Mouse (Mus musculus) liver (tissue): ENCODE results near the gene Zmynd8.
A peak's percentile ranks its signal among the peaks of the same experiment; 100 is the strongest.

Experiments used
- DNase-seq: peaks from one replicate; pipeline ENCODE4 v3.0.0-alpha.2; 2020; ENCODE audit warnings: mixed read lengths

Zmynd8 gene

DNA sequence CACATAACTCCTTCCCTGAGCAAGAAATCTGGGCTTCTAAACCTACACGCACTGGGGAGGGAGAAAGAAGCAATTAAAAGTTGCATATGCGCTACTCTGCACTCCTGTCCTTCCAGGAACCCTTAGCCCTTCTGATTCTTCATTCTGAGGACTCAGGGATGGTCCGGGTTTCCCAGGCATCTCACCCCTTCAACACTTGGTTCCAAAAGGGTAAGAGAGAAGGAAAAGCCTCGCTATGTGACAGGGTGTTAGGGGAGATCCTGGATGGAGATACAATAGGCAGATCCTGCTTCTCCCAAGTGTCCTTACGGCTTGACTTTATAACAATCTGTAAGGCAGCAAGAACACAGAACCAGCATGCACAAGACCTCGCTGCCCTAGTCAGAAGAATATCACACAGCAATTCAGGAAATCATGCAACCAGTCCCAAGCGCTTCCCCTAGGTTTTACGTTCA is 19.9 kb downstream of the Zmynd8 start:
- DNase-seq = no peak

DNA sequence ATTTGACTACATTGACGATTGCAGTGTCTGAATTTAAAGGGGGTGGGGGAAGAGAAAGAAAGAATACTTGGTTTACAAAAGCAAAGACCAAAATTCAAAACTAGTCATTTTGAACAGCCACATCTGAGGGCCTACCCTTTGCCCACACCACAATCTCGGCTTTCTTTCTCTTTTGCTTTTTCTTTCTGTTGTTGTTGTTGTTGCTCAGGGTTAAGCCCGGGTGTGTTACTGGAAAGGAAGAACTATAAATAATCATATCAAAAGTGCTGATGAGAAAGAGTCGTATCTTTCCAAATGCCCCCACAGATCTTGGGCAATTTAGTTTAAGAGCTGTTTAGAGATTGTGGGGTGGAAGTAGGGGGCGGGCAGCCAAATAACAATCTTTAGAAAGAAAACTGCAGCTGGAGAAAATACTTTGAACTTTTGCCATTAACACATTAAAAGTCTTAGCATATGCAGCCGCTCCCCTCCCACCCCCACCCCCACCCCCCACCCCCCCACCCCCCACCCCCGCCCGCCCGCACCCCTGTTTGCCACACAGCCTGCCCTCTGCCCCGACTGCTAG is 20.7 kb downstream of the Zmynd8 start:
- DNase-seq = no peak

DNA sequence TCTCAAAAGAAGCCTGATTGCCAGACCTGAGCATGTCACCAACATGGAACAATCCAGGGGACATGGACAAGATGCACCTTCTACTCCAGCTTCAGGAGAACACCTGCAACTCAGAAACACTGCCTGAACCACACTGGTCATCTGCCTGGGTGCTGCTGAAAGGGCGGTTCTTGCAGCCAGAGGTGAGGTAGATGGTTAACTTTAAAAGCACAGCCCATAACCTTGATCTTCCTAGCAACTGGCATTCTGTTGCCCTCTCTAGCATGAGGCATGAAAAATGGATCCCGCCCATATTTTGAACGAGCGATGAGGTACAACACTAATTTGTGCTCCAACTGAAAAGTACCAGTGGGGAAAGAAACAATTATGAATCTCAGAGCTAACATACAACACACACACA is 21.6 kb downstream of the Zmynd8 start:
- DNase-seq = no peak

DNA sequence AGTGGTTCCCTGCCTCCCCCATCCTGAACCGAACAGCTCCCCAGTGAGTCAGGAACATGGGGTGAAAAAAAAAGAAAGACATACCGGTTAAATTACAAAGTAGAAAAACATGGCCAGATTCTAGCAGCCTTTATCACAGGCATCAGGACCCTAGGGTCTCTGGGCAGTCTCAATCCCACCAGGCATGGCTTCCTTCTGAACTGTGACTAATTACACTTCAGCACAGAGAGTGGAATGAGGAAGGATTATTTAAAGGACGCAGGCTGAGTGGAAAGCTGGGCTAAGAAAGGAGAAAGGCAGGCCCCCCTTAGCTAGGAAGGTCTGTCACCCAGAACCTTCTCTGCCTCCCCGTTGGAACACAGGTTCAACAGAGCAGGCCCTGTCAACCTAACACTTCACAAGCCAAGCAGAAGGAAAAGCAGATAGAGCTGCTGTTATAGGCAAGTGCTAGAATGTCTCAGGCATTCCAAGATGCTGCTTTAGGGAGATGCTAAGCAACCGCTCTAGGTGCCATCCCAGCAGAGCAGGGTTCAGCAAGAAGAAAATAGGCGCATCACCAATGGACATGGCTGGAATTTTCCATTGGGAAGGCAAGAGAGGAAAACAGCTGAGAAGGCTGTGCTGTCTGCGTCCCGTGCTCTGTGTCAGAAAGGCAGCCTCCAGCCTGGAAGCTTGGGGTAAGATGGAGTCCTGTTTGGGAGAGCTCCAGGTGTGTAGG is 22.5 kb downstream of the Zmynd8 start:
- DNase-seq = no peak

DNA sequence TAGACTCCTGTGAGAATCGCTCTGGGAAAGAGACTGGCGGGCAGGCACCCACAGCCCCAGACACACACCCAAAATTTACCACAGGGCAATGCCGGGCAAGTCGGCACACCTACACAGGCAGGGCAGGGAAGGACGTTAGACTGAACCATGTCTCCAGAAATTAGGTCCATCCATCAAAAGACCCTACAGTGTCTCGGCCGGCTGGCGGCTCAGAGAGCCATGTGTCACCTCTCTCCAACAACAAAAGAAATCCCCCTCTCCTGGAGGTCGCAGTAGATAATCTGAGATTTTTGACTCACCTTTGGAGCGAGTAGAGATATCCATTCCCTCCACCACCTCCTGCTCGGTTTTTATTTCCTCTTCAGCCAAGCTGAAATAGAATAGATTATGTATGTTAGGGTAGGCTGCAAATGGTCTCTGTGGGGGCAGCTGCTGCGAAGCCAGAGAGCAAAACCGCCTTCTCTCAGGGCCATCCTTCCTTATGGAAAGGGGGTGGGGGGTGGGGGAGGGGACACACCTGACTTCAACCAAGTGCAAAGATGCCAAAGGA is 23.3 kb downstream of the Zmynd8 start:
- no peak for DNase-seq

DNA sequence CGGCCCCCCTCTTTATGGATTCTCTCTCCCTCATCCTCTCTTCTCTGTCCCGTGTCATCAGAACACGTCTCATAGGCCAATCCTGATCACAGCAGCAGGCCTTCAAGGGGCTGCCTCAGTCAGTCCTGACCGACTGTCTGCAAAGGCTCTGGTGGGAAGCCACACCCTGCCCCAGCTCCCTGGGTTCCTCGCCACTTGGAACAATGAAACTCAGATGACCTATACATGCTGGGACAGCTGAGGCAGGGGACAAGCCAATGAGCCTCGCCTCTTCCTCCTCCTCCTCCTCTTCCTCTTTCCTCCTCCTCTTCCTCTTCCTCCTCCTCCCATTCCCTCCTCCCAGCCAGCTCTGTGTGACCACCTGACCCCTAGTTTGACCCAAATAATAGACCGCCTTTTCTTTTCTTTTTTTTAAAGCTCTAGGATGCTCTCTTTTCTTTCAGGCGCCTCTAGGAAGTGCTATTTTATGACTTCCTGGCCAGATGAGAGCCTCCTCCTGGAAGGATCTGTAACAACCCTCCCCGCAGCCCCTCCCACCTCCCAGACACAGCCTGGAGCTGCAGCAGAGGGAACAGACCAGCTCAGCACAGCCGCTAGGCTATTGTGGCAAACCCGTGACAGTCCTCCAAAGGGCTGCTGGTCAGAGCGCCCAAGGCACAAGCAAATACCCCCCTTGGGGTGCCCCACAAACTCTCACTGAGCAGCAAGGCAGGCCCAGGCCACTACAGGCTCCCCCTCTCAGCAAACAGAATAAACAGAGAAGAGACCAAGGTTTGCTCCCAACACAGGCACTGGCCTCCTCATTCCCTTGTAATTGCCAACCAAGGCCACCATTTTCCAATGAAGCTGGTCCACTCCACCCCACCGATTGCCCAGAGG is 24.1 kb downstream of the Zmynd8 start:
- DNase-seq = peak; percentile 62

DNA sequence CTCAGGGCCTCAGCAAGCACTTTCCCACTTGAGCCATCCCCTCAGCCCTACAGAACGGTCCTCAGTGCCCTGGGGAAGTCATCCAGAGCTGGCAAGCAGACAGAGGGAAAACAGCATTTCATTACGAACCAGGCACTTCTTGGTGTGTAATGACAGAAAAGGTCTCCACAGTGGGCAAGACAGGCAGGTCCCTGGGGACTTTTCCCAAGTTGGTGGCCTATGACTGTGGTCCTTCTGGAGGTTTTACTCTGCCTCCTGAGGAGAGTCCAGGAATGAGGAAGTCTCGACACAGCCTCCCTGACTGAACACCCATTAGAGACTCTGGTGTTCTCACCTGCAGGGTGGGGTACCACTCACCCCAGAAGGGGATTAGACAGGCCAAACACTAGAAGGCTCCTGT is 25.0 kb downstream of the Zmynd8 start:
- no peak for DNase-seq

DNA sequence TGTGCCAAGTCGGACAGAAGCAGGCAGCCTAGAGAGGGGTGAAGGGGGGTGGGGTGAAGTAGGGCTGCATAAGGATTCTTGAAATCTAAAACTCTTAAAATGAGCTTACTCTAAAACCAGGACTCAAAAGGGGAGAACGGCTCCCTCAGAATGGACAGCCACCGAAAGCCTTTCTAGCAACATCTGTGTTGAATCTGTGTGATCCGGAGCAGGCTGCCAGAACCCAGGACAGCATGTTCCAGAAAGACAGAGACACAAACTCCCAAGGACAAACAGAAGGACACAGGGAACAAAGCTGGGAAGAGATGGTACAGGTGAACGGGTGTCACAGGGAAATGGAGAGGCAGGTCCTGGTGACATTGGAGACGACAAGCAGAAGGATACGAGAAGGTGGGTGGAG is 25.6 kb downstream of the Zmynd8 start:
- DNase-seq = no peak

DNA sequence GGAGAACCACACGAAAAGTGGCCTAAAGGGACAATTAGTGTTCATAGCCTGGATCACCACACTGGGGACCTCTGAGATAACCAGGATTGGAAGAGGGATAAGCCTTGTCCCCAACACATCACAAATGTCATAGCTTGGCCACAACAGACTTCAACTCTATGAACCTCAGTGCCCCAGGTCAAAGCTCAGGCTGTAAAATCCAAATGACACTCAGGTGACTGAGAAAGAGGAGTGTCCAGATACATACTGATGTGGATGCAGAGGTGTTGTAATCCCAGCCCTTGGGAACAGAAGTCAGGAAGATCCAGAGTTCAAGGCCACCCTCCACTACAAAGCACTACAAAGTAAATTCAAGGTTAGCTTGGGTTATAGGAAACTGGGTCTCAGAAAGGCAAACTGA is 29.6 kb downstream of the Zmynd8 start:
- no peak for DNase-seq

DNA sequence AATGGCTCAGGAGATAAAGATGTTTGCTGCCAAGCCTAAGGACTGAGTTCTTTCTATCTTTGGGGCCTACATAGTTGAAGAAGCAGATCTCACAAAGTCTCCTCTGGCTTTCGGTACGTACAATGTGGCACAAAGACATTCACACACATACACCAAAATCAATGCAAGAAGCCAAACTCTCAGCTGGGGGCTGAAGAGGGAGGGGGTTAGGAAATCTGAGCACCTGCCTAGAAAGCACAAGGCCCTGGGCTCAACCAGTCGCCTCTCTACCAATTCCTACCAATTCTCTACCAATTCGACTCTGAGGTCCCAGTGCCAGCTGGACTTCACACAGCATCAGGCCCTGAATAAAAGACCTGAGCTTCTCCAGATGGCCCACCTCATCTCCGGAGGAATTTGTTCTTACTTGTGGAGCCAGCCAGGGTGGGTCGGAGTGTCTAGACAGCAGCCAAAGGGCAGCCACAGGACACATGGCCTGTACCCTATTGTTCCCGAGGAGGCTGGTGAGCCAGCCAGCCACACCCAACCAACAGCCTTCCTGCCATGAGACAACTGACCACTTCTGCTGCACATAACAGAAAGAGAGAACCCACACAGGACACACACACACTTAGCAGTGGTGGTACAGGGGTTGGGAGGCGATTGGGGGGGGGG is 30.2 kb downstream of the Zmynd8 start:
- DNase-seq = no peak

DNA sequence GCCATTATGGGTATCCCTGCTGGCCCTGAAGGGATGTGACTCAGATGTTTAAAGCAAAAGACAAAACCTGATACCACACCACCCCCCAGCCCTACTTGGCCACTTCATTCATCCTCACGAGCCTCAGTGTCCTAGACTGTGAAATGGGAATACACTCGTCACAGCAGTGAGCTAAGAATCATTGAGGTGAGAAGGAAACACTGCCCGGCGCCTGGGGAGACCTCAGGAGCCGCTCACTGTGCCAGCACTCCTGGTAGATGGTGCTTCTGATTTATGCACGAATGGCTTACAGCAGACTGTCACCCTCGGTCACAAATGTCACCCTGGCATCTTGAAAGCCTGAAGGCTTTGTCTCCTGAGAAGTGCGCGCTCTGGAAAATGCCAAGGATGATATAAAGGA is 31.3 kb downstream of the Zmynd8 start:
- no peak for DNase-seq

DNA sequence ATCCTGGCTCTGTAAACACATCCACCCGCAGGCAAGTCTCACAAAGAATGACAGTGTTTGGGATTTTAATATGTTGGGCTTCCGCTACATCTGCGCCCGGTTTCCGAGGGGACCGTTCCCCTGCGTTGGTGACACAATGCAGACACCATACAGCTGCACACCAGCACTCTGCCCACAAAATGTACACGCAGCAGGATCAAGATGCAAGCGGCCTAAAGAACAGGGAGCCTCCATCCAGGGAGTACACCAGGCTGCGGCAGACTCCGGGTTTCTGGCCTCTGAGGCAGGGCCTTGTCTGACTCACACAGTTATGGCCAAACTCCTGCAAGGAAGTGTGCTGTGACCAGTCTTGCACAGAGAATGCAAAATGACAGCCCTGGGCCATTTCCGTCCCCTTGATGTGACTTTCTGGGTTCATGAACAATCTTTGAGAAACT is 31.8 kb downstream of the Zmynd8 start:
- DNase-seq = no peak

DNA sequence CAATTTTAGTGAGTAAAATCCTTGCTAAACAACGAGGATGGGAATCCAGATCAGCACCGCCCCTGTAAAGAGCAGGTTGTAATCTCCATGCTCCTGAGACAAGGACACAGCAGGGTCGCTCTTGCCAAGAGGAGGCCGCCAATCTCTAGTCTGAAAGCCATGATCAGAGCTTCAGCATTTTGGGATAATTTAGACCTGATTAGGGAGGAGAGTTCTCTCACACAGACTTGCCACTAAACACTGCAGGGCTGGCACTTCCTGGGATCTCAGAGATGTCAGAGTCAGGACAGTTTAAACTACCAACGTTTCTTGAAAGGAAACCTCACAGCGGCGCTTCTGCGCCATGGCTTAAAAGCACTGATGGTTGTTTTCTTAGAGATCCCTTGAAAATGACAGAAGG is 32.4 kb downstream of the Zmynd8 start:
- no peak for DNase-seq

DNA sequence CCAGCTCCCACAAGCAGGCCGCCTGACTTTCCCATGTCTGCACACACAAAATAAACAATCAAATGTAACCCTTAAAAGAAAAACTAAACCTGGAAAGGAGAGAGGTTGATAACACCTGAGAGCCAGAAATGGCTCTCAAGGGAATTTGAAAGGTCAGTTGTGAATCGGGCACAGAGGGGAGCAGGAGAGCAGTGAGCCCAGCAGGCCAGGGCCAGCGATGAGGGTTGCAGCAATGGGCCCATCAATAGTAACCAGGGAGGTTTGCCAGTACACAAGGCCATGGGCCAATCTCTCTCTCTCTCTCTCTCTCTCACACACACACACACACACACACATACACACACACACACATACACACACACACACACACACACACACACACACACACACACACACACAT is 34.0 kb downstream of the Zmynd8 start:
- DNase-seq = no peak

DNA sequence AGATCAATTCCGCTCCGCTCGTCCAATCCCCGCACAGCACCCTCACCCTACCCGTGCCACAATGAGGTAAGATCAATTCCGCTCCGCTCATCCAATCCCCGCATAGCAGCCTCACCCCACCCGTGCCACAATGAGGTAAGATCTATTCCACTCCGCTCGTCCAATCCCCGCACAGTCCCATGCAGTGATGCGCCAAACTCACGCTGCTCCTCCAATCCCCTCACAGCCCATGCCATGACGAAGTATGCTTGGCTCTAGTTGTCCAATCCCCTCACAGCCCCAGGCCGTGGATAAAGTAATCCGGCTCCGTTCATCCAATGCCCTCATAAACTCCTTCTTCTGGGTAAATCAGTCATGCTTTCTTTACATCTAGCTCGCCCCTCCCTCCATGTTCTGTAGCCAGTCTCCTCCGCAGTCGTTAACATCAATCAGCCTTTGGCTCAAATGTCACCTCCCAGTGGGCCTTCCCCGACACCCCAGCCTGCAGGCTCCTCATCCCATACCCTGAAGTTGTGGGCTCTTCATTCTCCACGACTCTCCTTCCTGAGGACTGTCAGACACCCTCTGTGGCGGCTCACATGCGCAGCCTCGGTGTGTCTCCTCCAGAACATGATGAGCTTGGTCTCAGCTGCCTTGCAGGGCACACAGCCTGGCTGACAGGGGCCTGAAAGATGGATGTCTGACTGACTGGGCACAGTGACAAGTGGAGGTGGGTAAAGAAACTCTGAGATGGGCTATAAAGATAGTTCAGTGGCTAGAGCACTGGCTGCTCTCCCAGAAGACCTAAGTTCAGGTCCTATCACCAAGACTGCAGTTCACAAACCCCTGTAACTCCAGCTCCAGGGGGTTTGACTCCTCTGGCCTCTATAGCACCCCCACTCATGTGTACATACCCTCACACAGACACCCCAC is 36.9 kb downstream of the Zmynd8 start:
- DNase-seq = no peak

DNA sequence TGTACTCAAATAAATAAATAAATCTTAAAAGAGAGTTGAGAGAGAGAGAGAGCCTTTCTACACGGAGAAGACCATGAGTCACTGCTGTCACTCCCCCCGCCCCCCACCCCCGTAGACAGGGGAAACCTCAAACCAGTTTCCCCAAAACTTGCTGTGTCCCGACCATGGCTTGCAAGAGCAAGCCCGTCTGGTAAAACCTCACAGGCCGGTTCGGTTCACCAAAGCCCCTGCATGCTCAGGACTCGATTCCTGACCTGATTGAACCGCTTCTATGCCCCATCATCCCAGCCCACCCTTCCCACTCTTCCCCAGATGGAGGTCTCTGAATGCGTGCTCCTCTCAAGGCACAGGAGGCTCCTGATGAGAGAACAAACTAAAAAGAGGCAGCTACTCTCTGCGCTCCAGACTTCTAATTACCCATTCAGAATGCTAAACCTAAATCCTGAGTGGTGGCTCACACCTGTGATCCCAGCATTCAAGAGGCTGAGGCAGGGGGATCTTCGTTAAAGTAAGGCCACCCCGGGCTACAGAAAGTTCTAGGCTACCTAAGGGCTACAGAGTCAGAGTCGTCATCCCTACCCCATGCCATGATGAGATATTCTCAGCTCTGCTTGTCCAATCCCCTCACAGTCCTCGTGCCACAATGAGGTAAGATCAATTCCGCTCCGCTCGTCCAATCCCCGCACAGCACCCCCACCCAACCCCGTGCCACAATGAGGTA is 37.7 kb downstream of the Zmynd8 start:
- no peak for DNase-seq

DNA sequence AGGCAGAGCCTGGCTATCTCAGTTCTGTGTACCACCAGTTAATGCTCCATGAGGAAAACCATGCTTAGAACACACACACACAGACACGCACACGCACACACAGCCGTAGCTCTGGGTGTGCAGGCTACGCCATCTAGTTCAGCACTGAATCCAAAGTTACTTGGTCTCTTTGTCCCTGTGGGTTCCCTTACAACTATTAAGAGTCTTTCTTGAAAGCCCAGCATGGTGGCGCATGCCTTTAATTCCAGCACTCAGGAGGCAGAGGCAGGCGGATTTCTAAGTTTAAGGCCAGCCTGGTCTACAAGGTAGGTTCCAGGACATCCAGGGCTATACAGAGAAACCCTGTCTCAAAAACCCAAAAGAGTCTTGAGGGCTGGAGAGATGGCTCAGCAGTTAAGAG is 38.4 kb downstream of the Zmynd8 start:
- DNase-seq = no peak

DNA sequence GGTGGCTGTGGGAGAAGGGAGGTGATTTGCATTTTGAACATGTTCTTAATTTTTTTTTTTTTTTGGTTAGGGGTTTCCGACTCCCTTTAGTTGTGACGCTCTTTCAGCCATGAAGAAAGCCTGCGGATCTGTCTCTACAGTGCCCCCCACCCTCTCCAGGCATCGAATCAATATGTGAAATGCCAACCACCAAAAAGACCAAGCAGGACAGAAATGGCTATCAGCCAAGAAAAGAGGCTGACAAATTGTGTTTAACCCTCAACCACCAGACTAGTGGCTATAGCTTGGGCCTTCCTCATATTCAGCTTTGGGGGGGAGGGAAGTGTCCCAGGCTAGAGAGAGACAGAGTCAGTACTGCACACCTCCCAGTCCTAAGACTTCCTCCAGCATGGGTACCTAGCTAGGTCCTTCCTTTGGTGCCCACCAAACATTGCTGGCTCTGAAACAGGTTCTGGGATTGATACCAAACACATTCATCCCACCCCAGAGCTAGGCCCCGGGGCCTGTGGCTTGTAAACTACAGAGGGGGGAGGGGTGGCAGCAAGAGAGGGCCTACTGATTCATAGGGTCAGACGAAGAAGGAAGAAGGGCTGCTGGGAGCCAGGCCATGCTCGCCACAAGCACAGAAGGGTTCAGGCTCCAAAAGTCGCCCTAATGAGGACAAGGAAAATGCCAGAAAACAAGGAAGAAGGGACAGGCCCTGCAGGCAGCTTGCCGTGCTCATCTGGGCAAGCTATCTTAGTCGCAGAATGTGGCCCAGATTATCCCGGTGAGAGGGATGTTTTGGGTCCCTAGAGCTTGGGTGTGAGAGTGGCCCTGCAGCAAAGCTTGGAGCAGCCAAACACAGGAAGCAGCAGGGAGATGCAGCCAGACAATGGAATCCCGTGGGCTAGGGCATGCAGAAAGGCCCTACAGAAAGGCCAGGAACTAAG is 40.1 kb downstream of the Zmynd8 start:
- DNase-seq = no peak

DNA sequence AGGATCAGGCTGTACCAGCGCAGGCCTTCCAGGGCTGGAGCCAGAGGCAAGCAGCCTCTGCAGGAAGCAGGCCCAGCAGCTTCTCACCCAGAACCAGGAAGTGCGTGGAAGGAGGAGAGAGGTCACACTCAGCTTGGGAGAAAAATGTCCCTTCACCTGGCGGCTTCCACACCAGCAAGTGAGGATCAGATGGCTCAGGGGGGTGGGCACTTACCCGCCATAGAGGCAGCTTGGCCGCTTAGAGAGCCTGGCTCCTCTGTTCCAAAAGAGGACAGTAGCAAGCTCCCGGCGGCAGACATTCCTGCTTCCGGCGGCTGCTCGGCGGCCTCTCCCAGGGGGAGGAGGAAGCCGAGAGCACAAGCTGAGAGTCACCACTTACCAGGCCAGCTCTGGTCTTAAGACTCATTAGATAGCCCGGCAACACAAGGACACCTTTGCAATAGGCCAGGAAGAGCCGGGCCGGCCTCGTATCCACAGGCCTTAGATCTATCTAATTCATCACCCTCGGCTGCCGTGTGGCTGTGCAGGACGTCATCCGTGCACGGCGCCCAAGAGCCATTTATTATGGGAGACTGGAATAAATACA is 40.9 kb downstream of the Zmynd8 start:
- peak; percentile 34 for DNase-seq

DNA sequence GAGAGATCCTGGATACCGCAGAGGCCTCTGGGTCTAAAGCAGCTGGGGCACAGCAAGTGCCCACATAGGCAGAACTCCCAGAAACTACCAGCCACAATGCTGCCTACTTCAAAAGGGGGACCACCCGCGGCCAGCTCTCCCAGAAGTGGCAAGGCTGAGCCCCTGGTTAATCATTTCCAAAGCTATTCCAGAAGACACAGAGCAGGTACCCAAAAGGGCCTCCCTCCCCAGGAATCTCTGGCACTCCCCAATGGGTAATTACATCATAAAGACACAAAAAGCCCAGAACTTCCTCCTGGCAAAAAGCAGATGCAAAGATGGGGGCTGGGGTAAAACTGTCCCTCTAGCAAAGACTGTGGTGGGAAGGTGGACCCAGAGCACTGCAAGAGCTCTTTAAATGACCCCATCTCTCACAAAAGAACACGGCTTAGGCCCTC is 41.4 kb downstream of the Zmynd8 start:
- peak; percentile 21 for DNase-seq
